Mouse (Mus musculus): ENCODE measurements around the gene Rin3. TPM values are rescaled to one million over a fixed set of nuclear protein-coding genes. Genes with fewer than 3 reads are reported as not detected.

The Rin3 gene
- polyA plus RNA-seq, 1 experiment from 2014 or later, result 12.5 TPM

GRCm38 (mm10) chr12:102310261-102310660, 27.4 kb downstream of the Rin3 start:
- WGBS, result 93% methylated on average over 3 of the region's 3 CpGs
- DNase-seq (ENCODE audit: low spot score), result no peak

GRCm38 (mm10) chr12:102311454-102311853, 28.6 kb downstream of the Rin3 start:
- Histone ChIP-seq H3K4me3 (ENCODE audit: low read depth, low read length) (no peak overlapping the region), H3K9me3 (ENCODE audit: control insufficient read depth, low read length) (no peaks in the 10 kb centered on the region), H3K36me3 (ENCODE audit: control insufficient read depth, insufficient read depth, low read length) (0 out of 2 replicates have a peak, but pooled peaks cover 6% of the 10 kb centered on the region), H3K4me2 (ENCODE audit: low read depth, low read length) (no peak overlapping the region), H3K27me3 (replicated peaks; ENCODE audit: control insufficient read depth, insufficient read depth, low read length) (no peaks in the 10 kb centered on the region), H3K27ac (replicated peaks; ENCODE audit: low read depth, low read length) (no peak overlapping the region), H3K4me1 (ENCODE audit: control insufficient read depth, insufficient read depth, low read length) (peaks cover 12% of the 10 kb centered on the region), H3K9ac (ENCODE audit: low read depth, low read length) (no peak overlapping the region)
- no peak for ATAC-seq (ENCODE audit: low read depth)
- WGBS, result 86% methylated on average over 5 of the region's 5 CpGs
- no peak for DNase-seq (ENCODE audit: low spot score)

More at GRCm38 (mm10) chr12:102310261-102310660, 27.4 kb downstream of the Rin3 start:
- H3K27me3 ChIP-seq (replicated peaks; ENCODE audit: control insufficient read depth, insufficient read depth, low read length), result no peaks in the 10 kb centered on the region
- H3K9me3 ChIP-seq (ENCODE audit: control insufficient read depth, low read length), result no peaks in the 10 kb centered on the region
- ATAC-seq (ENCODE audit: low read depth), result no peak
- H3K27ac ChIP-seq (replicated peaks; ENCODE audit: low read depth, low read length), result no peak overlapping the region
- H3K9ac ChIP-seq (ENCODE audit: low read depth, low read length), result no peak overlapping the region
- no peak overlapping the region for H3K4me2 ChIP-seq (ENCODE audit: low read depth, low read length)
- H3K4me1 ChIP-seq (ENCODE audit: control insufficient read depth, insufficient read depth, low read length), result peaks cover 19% of the 10 kb centered on the region
- H3K4me3 ChIP-seq (ENCODE audit: low read depth, low read length), result no peak overlapping the region
- H3K36me3 ChIP-seq (ENCODE audit: control insufficient read depth, insufficient read depth, low read length), result 0 out of 2 replicates have a peak, but pooled peaks cover 3% of the 10 kb centered on the region

- Histone ChIP-seq H3K27ac (replicated peaks; ENCODE audit: low read depth, low read length) (peak overlapping the region; percentile 22; the same call in 1 of the 2 replicates), H3K27me3 (replicated peaks; ENCODE audit: control insufficient read depth, insufficient read depth, low read length) (no peaks in the 10 kb centered on the region), H3K4me3 (ENCODE audit: low read depth, low read length) (no peak overlapping the region), H3K9ac (ENCODE audit: low read depth, low read length) (no peak overlapping the region), H3K36me3 (ENCODE audit: control insufficient read depth, insufficient read depth, low read length) (0 out of 2 replicates have a peak, but pooled peaks cover 6% of the 10 kb centered on the region), H3K9me3 (ENCODE audit: control insufficient read depth, low read length) (no peaks in the 10 kb centered on the region), H3K4me1 (ENCODE audit: control insufficient read depth, insufficient read depth, low read length) (no peaks in the 10 kb centered on the region), H3K4me2 (ENCODE audit: low read depth, low read length) (no peak overlapping the region)
- ATAC-seq (ENCODE audit: low read depth) (no peak), DNase-seq (ENCODE audit: low spot score) (no peak)
- 33% methylated on average over 2 of the region's 2 CpGs for WGBS
These were observed 36.3 kb downstream of the Rin3 start for GRCm38 (mm10) chr12:102319150-102319549.

- no peak overlapping the region for H3K4me2 ChIP-seq (ENCODE audit: low read depth, low read length)
- 53% methylated on average over 2 of the region's 2 CpGs for WGBS
- no peaks in the 10 kb centered on the region for H3K9me3 ChIP-seq (ENCODE audit: control insufficient read depth, low read length)
- H3K4me1 ChIP-seq (ENCODE audit: control insufficient read depth, insufficient read depth, low read length), result no peaks in the 10 kb centered on the region
- H3K36me3 ChIP-seq (ENCODE audit: control insufficient read depth, insufficient read depth, low read length), result 0 out of 2 replicates have a peak, but pooled peaks cover 6% of the 10 kb centered on the region
- no peak overlapping the region for H3K9ac ChIP-seq (ENCODE audit: low read depth, low read length)
- H3K4me3 ChIP-seq (ENCODE audit: low read depth, low read length), result no peak overlapping the region
- peak overlapping the region; percentile 46; the same call in 1 of the 2 replicates for H3K27ac ChIP-seq (replicated peaks; ENCODE audit: low read depth, low read length)
- peak; percentile 58 for DNase-seq (ENCODE audit: low spot score)
- no peaks in the 10 kb centered on the region for H3K27me3 ChIP-seq (replicated peaks; ENCODE audit: control insufficient read depth, insufficient read depth, low read length)
- ATAC-seq (ENCODE audit: low read depth), result no peak
These were observed 37.1 kb downstream of the Rin3 start for GRCm38 (mm10) chr12:102319899-102320298.

- WGBS, result 44% methylated on average over 2 of the region's 2 CpGs
- DNase-seq (ENCODE audit: low spot score) (no peak), ATAC-seq (ENCODE audit: low read depth) (no peak)
- H3K4me3 ChIP-seq (ENCODE audit: low read depth, low read length), result no peak overlapping the region
- no peak overlapping the region for H3K4me2 ChIP-seq (ENCODE audit: low read depth, low read length)
- no peak overlapping the region for H3K9ac ChIP-seq (ENCODE audit: low read depth, low read length)
- 0 out of 2 replicates have a peak, but pooled peaks cover 2% of the 10 kb centered on the region for H3K36me3 ChIP-seq (ENCODE audit: control insufficient read depth, insufficient read depth, low read length)
- H3K9me3 ChIP-seq (ENCODE audit: control insufficient read depth, low read length), result no peaks in the 10 kb centered on the region
- no peaks in the 10 kb centered on the region for H3K27me3 ChIP-seq (replicated peaks; ENCODE audit: control insufficient read depth, insufficient read depth, low read length)
- H3K4me1 ChIP-seq (ENCODE audit: control insufficient read depth, insufficient read depth, low read length), result no peaks in the 10 kb centered on the region
- peak overlapping the region; percentile 46; the same call in 1 of the 2 replicates for H3K27ac ChIP-seq (replicated peaks; ENCODE audit: low read depth, low read length)
These were observed 37.5 kb downstream of the Rin3 start for GRCm38 (mm10) chr12:102320322-102320721.

GRCm38 (mm10) chr12:102321064-102321728, 38.3 kb downstream of the Rin3 start:
- H3K9ac ChIP-seq (ENCODE audit: low read depth, low read length), result no peak overlapping the region
- no peaks in the 10 kb centered on the region for H3K36me3 ChIP-seq (ENCODE audit: control insufficient read depth, insufficient read depth, low read length)
- no peaks in the 10 kb centered on the region for H3K27me3 ChIP-seq (replicated peaks; ENCODE audit: control insufficient read depth, insufficient read depth, low read length)
- H3K9me3 ChIP-seq (ENCODE audit: control insufficient read depth, low read length), result no peaks in the 10 kb centered on the region
- H3K4me2 ChIP-seq (ENCODE audit: low read depth, low read length), result no peak overlapping the region
- H3K27ac ChIP-seq (replicated peaks; ENCODE audit: low read depth, low read length), result no peak overlapping the region
- DNase-seq (ENCODE audit: low spot score) (no peak), ATAC-seq (ENCODE audit: low read depth) (no peak)
- H3K4me1 ChIP-seq (ENCODE audit: control insufficient read depth, insufficient read depth, low read length), result no peaks in the 10 kb centered on the region
- 78% methylated on average over 4 of the region's 4 CpGs for WGBS
- no peak overlapping the region for H3K4me3 ChIP-seq (ENCODE audit: low read depth, low read length)

GRCm38 (mm10) chr12:102321855-102322254, 39.0 kb downstream of the Rin3 start:
- H3K4me2 ChIP-seq (ENCODE audit: low read depth, low read length), result no peak overlapping the region
- H3K9me3 ChIP-seq (ENCODE audit: control insufficient read depth, low read length), result no peaks in the 10 kb centered on the region
- no peaks in the 10 kb centered on the region for H3K27me3 ChIP-seq (replicated peaks; ENCODE audit: control insufficient read depth, insufficient read depth, low read length)
- no peaks in the 10 kb centered on the region for H3K4me1 ChIP-seq (ENCODE audit: control insufficient read depth, insufficient read depth, low read length)
- H3K36me3 ChIP-seq (ENCODE audit: control insufficient read depth, insufficient read depth, low read length), result no peaks in the 10 kb centered on the region
- ATAC-seq (ENCODE audit: low read depth) (no peak), DNase-seq (ENCODE audit: low spot score) (no peak)
- WGBS, result 76% methylated on average over 5 of the region's 5 CpGs
- no peak overlapping the region for H3K4me3 ChIP-seq (ENCODE audit: low read depth, low read length)
- H3K27ac ChIP-seq (replicated peaks; ENCODE audit: low read depth, low read length), result no peak overlapping the region
- H3K9ac ChIP-seq (ENCODE audit: low read depth, low read length), result no peak overlapping the region

GRCm38 (mm10) chr12:102323392-102323791, 40.5 kb downstream of the Rin3 start:
- Histone ChIP-seq H3K4me2 (ENCODE audit: low read depth, low read length) (no peak overlapping the region), H3K27ac (replicated peaks; ENCODE audit: low read depth, low read length) (peak overlapping the region; percentile 39), H3K4me3 (ENCODE audit: low read depth, low read length) (no peak overlapping the region), H3K9me3 (ENCODE audit: control insufficient read depth, low read length) (no peaks in the 10 kb centered on the region), H3K9ac (ENCODE audit: low read depth, low read length) (no peak overlapping the region), H3K36me3 (ENCODE audit: control insufficient read depth, insufficient read depth, low read length) (no peaks in the 10 kb centered on the region), H3K4me1 (ENCODE audit: control insufficient read depth, insufficient read depth, low read length) (no peaks in the 10 kb centered on the region), H3K27me3 (replicated peaks; ENCODE audit: control insufficient read depth, insufficient read depth, low read length) (no peaks in the 10 kb centered on the region)
- WGBS, result 90% methylated on average over 2 of the region's 2 CpGs
- DNase-seq (ENCODE audit: low spot score) (no peak), ATAC-seq (ENCODE audit: low read depth) (no peak)
